In genomic region chr7:99213686-99214085, GRCm38 (mm10) we compare ENCODE assay signal across 25 mouse cellular contexts. TPM values are rescaled to one million over a fixed set of nuclear protein-coding genes. Genes with fewer than 3 reads are reported as not detected.
DNase-seq lines count a peak whose midpoint lies in the region; ATAC-seq and TF ChIP-seq lines count a peak whose summit lies in the region.
"Had no signal": no experiment of that assay in that cellular context is flagged by ENCODE, and none has a peak within 500 bp of the region (broad histone marks: within the 10 kb centered on the region; RNA-seq: fewer than 3 reads in every experiment).

No protein-coding gene starts in this region.

- peak overlapping the region; percentile 80; the same call in 1 of the 2 replicates for H3K27ac ChIP-seq in gastrocnemius, adult 2 months
- 0 out of 2 replicates have a peak overlapping the region, but pooled peaks have one; percentile 26 for H3K27ac ChIP-seq in ES-E14 (ENCODE audit: insufficient read depth, low read depth, low read length, poor library complexity, severe bottlenecking)
- H3K27ac ChIP-seq in stomach, postnatal 0 days (replicated peaks), result no peak overlapping the region
- H3K27ac ChIP-seq: embryonic facial prominence, embryonic 15.5 days; forebrain, embryonic 10.5 days; heart, adult 2 months; heart, embryonic 13.5 days; hindbrain, embryonic 15.5 days had no signal

- no peak for TF ChIP-seq CTCF in gastrocnemius, adult 2 months (IDR thresholded peaks at IDR 0.05)
- TF ChIP-seq CTCF in stomach, postnatal 0 days (IDR thresholded peaks at IDR 0.05; ENCODE audit: low read depth), result no peak

- no peaks in the 10 kb centered on the region for H3K9me3 ChIP-seq in ES-E14 (ENCODE audit: control insufficient read depth, insufficient read depth, low read depth, low read length)
- no peaks in the 10 kb centered on the region for H3K9me3 ChIP-seq in stomach, postnatal 0 days (ENCODE audit: control insufficient read depth, low read length)
- H3K9me3 ChIP-seq: embryonic facial prominence, embryonic 15.5 days; forebrain, embryonic 10.5 days; heart, embryonic 13.5 days; hindbrain, embryonic 15.5 days had no signal

- H3K4me2 ChIP-seq in stomach, postnatal 0 days (replicated peaks; ENCODE audit: low read depth), result no peak overlapping the region
- H3K4me2 ChIP-seq: embryonic facial prominence, embryonic 15.5 days; heart, embryonic 13.5 days; hindbrain, embryonic 15.5 days had no signal

- ATAC-seq in stomach, postnatal 0 days (ENCODE audit: low FRiP score, low TSS enrichment), result no peak
- ATAC-seq: CD4-positive, CD25-positive, alpha-beta regulatory T cell, adult 4 months; forebrain, embryonic 14.5 days; inflammation-experienced regulatory T-cells, adult 6 months had no signal

- DNase-seq in gastrocnemius, adult 2 months, result no peak
- DNase-seq in gastrocnemius, adult 8-10 months (ENCODE audit: low spot score in 2 of 2), result no peak
- no peak for DNase-seq in ES-E14 (ENCODE audit: low read depth, low spot score)
- DNase-seq in layer of hippocampus, adult 8-10 months (ENCODE audit: low spot score in 2 of 2), result peak; percentile 21 to 33
- DNase-seq in stomach, postnatal 0 days (ENCODE audit: low spot score), result peak; percentile 10
- no peak for DNase-seq in heart, adult 11 months
- DNase-seq in lung, postnatal 14 days, result no peak
- DNase-seq: adrenal gland, postnatal 10 days; B cell, adult 2 months; cerebellum, adult 18-20 months; cerebellum, postnatal 10 days; embryo, embryonic 11 days; gastrocnemius, postnatal 10 days; heart, postnatal 36 days had no signal

- 82% methylated on average over 2 of the region's 2 CpGs for WGBS in stomach, postnatal 0 days

- H3K9ac ChIP-seq in ES-E14 (ENCODE audit: insufficient read depth, low read depth, low read length, poor library complexity, severe bottlenecking), result no peak overlapping the region
- no peak overlapping the region for H3K9ac ChIP-seq in stomach, postnatal 0 days (ENCODE audit: low read length)
- H3K9ac ChIP-seq: embryonic facial prominence, embryonic 15.5 days; heart, embryonic 13.5 days; hindbrain, embryonic 15.5 days had no signal

- TF ChIP-seq EP300 in stomach, postnatal 0 days (optimal IDR thresholded peaks at IDR 0.05), result no peak

- H3K36me3 ChIP-seq in ES-E14 (ENCODE audit: control insufficient read depth, insufficient read depth, low read length, poor library complexity, severe bottlenecking), result no peaks in the 10 kb centered on the region
- H3K36me3 ChIP-seq in stomach, postnatal 0 days (ENCODE audit: control insufficient read depth, insufficient read depth, low read length), result no peaks in the 10 kb centered on the region
- H3K36me3 ChIP-seq: embryonic facial prominence, embryonic 15.5 days; forebrain, embryonic 10.5 days; heart, embryonic 13.5 days; hindbrain, embryonic 15.5 days had no signal

- H3K27me3 ChIP-seq in stomach, postnatal 0 days (ENCODE audit: control insufficient read depth, insufficient read depth, low read length), result no peaks in the 10 kb centered on the region
- H3K27me3 ChIP-seq: embryonic facial prominence, embryonic 15.5 days; heart, embryonic 13.5 days; hindbrain, embryonic 15.5 days had no signal

- H3K4me1 ChIP-seq in ES-E14 (ENCODE audit: control insufficient read depth in 2 of 2, insufficient read depth in 2 of 2, low read length in 2 of 2, poor library complexity in 1 of 2), result no peaks in the 10 kb centered on the region
- no peaks in the 10 kb centered on the region for H3K4me1 ChIP-seq in stomach, postnatal 0 days (replicated peaks; ENCODE audit: control insufficient read depth, insufficient read depth)
- H3K4me1 ChIP-seq: hindbrain, embryonic 15.5 days had no signal

- in situ Hi-C loops in ES-E14 (cut with MboI; ENCODE audit: low sequenced_read_pairs in 2 of 2, unreplicated experiment in 2 of 2), result no loop called here

- no peak overlapping the region for H3K4me3 ChIP-seq in gastrocnemius, adult 2 months
- no peak overlapping the region for H3K4me3 ChIP-seq in ES-E14 (ENCODE audit: insufficient read depth in 1 of 2, low read depth in 1 of 2, low read length in 2 of 2, poor library complexity in 1 of 2, severe bottlenecking in 1 of 2)
- no peak overlapping the region for H3K4me3 ChIP-seq in stomach, postnatal 0 days (ENCODE audit: low read depth, low read length)
- H3K4me3 ChIP-seq: embryonic facial prominence, embryonic 15.5 days; erythroblast, embryonic 14.5 days; forebrain, embryonic 10.5 days; heart, adult 2 months; heart, embryonic 13.5 days; hindbrain, embryonic 15.5 days had no signal

- intact Hi-C loops in gastrocnemius, adult 2 months (cut with DNase I), result no loop called here

TF ChIP-seq in ES-E14, 5 proteins besides CTCF, POLR2A, EP300 and RAD21:
- TF ChIP-seq MAFK (IDR thresholded peaks at IDR 0.05; ENCODE audit: insufficient read depth, low read depth, low read length) (no peak), CHD2 (IDR thresholded peaks at IDR 0.05; ENCODE audit: low read depth, low read length) (no peak), ZC3H11A (IDR thresholded peaks at IDR 0.05; ENCODE audit: borderline replicate concordance, low read depth, low read length) (no peak), ZNF384 (IDR thresholded peaks at IDR 0.05; ENCODE audit: low read depth, low read length) (no peak), HCFC1 (IDR thresholded peaks at IDR 0.05; ENCODE audit: borderline replicate concordance, insufficient read depth, low read length) (no peak)

RNA-seq across cellular contexts. Expression of gene Mogat2, which starts 24.7 kb away (rescaled TPM):
- total RNA-seq in gastrocnemius, adult 2 months (2021), result not detected
- total RNA-seq in gastrocnemius, adult 8-10 months (2022), result not detected
- 9.1 and 22.9 TPM in 2 replicates for total RNA-seq in ES-E14 (2012; rRNA removed)
- total RNA-seq in layer of hippocampus, adult 8-10 months (2022), result not detected
- polyA plus RNA-seq in stomach, postnatal 0 days (2015; fragmentation: Nextera tagmentation; extraction: Ambion mirVana), result 8.7 and 9.4 TPM in 2 replicates
- total RNA-seq: heart, adult 2 months; heart, postnatal 36 days; MEL had no signal
- polyA plus RNA-seq: CD4-positive, CD25-positive, alpha-beta regulatory T cell, adult 4 months; erythroblast, embryonic 14.5 days; inflammation-experienced regulatory T-cells, adult 6 months had no signal

RNA-seq across cellular contexts. Expression of gene Dgat2, which starts 31.2 kb away (rescaled TPM):
- total RNA-seq in gastrocnemius, adult 2 months (2021), result 10 to 100 TPM; 32.9 to 69.4 TPM
- 10 to 100 TPM; 33.2 to 62.2 (median 41.4) TPM for total RNA-seq in gastrocnemius, adult 8-10 months (2022)
- total RNA-seq in ES-E14 (2012; rRNA removed), result 16.4 and 17.0 TPM in 2 replicates
- total RNA-seq in layer of hippocampus, adult 8-10 months (2022), result 10 to 100 TPM; 80.9 to 89.3 (median 85.5) TPM
- polyA plus RNA-seq in stomach, postnatal 0 days (2015; fragmentation: Nextera tagmentation; extraction: Ambion mirVana), result 307 and 320 TPM in 2 replicates

RNA-seq across cellular contexts. Expression of gene Map6, which starts 53.6 kb away (rescaled TPM):
- 1 to 10 TPM; 2.6 to 5.2 TPM for total RNA-seq in gastrocnemius, adult 2 months (2021)
- total RNA-seq in gastrocnemius, adult 8-10 months (2022), result 1 to 10 TPM; 1.5 to 2.8 (median 2.1) TPM
- 6.7 and 13.5 TPM in 2 replicates for total RNA-seq in ES-E14 (2012; rRNA removed)
- 100 to 1,000 TPM; 101 to 108 (median 106) TPM for total RNA-seq in layer of hippocampus, adult 8-10 months (2022)
- 8.7 and 9.1 TPM in 2 replicates for polyA plus RNA-seq in stomach, postnatal 0 days (2015; fragmentation: Nextera tagmentation; extraction: Ambion mirVana)
- total RNA-seq: common myeloid progenitor, adult 5-6 weeks; MEL had no signal
- polyA plus RNA-seq: erythroblast, embryonic 14.5 days had no signal

Comparison
In these comparisons a context has a peak if more than half of its experiments do, and no peak if none do; other contexts are left out.
1. DNase-seq: peak in layer of hippocampus, adult 8-10 months (2 of 2) and stomach, postnatal 0 days (single experiment); none in gastrocnemius, adult 2 months (single experiment), gastrocnemius, adult 8-10 months (0 of 2), ES-E14 (single experiment), heart, adult 11 months (single experiment) and lung, postnatal 14 days (single experiment).